Mouse (Mus musculus): ENCODE results near the gene Rab8b. TPM values are rescaled to one million over a fixed set of nuclear protein-coding genes. Genes with fewer than 3 reads are reported as not detected.
"Not testable (repeated sequence)": the region's sequence is repeated elsewhere in the genome, so short reads cannot be mapped to it uniquely, and the experiment has no call there.

The Rab8b gene
- polyA plus RNA-seq, 1 experiment from 2014 or later = 16.9 TPM

DNA sequence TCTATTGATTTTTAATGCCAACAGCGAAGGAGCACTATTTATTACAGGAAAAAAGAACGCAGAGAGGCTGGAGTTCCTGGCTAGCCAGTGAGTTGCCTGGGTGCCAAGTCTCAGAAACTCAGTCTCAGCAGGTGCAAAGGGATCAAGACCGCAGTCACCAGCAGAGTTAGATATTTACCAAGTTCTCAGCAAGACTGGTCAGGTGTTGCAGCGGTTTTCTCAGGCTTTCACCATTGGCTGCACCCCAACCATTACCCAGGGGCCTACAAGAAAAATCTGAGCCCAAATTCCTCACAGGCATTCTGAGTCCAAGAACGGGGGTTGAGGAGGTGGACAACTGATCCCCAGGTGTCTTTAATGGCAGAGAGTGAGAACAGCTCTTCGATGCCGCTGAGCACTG lies 85.6 kb downstream of the Rab8b start:
- H3K4me3 ChIP-seq (replicated peaks) = peak overlapping the region; percentile 63
- 16% methylated on average over 7 of the region's 7 CpGs for WGBS
- peak overlapping the region; percentile 91 for H3K4me2 ChIP-seq
- no peak overlapping the region for H3K27ac ChIP-seq
- peaks cover 14% of the 10 kb centered on the region for H3K27me3 ChIP-seq
- H3K9me3 ChIP-seq = no peaks in the 10 kb centered on the region
- H3K36me3 ChIP-seq = no peaks in the 10 kb centered on the region
- no peak for ATAC-seq (ENCODE audit: insufficient number of reproducible peaks, insufficient read depth, low FRiP score, low TSS enrichment, low read depth)
- peak overlapping the region; percentile 58; the same call in 1 of the 2 replicates for H3K9ac ChIP-seq (replicated peaks)
- H3K4me1 ChIP-seq (replicated peaks) = peaks cover 14% of the 10 kb centered on the region

DNA sequence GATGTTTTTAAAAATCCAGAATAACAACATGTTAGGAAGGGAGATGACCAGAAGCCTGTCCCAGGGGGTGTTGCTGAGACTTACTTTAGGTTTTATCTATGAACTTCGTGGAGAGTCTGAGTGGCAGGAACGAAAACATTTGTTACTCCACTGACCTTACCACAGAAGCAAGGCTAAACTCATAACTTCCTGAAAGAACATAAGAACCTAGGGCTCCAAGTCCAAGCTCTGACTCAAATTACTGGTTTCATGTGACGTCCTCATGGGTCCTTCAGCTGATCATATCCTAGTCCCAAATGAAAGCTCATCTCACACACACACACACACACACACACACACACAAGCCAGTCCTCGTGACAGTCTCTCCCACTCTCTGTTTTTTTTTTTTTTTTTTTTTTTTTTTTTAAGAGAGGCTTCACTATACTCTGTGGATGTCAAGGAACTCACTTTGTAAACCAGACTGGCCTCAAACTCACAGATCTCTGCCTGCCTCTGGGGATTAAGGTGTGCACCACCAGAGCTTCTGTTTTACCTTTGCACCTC lies 87.0 kb downstream of the Rab8b start:
- Histone ChIP-seq H3K4me3 (replicated peaks) (no peak overlapping the region), H3K27ac (no peak overlapping the region), H3K9ac (replicated peaks) (no peak overlapping the region), H3K36me3 (no peaks in the 10 kb centered on the region), H3K4me2 (no peak overlapping the region), H3K9me3 (no peaks in the 10 kb centered on the region), H3K27me3 (peaks cover 14% of the 10 kb centered on the region), H3K4me1 (replicated peaks) (peaks cover 14% of the 10 kb centered on the region)
- WGBS = 58% methylated on average over 4 of the region's 4 CpGs
- no peak for ATAC-seq (ENCODE audit: insufficient number of reproducible peaks, insufficient read depth, low FRiP score, low TSS enrichment, low read depth)

DNA sequence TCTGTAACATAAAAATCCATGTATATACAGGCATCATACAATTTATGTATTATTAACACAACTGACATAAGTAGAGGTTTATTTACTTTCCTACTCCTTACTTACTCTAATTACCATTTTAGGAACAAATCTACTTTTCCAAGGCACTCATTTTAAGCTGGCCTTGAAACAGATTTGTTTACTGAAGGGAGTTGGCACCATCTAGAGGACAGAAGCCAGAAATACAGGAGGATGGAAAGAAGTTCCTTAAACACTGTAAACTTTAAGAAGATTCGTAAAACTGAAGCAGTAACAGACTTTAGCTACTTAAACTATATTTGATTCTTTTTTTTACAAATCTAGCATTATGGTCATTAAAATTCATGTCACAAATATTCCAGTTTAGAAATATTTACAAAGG lies 93.5 kb downstream of the Rab8b start:
- no peak overlapping the region for H3K9ac ChIP-seq (replicated peaks)
- H3K27me3 ChIP-seq = no peaks in the 10 kb centered on the region
- H3K4me3 ChIP-seq (replicated peaks) = no peak overlapping the region
- H3K4me1 ChIP-seq (replicated peaks) = no peaks in the 10 kb centered on the region
- H3K36me3 ChIP-seq = no peaks in the 10 kb centered on the region
- no peak for ATAC-seq (ENCODE audit: insufficient number of reproducible peaks, insufficient read depth, low FRiP score, low TSS enrichment, low read depth)
- 45% methylated on average over 1 of the region's 1 CpGs for WGBS
- no peaks in the 10 kb centered on the region for H3K9me3 ChIP-seq
- no peak overlapping the region for H3K27ac ChIP-seq
- no peak overlapping the region for H3K4me2 ChIP-seq

DNA sequence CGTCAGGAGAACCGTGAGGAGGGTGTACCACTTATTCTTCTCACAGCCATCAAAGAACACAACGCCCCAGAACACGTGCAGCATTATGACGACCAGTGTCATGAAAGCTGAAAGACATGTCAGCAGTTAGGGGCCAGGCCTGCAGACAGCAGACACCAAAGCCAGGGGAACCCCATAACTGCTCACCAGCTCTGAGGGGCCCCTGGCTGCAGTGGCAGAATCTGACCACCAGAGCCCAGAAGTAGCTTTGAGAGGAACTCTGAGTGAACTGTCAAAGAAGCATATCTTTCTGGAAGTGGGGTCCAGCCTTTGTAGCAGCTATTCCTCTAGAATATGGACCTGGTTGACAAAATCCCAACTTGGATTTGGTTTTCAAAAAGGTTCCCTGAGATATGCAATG lies 97.2 kb downstream of the Rab8b start:
- not testable (repeated sequence) for H3K27me3 ChIP-seq; H3K4me1 ChIP-seq (replicated peaks); H3K9me3 ChIP-seq; ATAC-seq (ENCODE audit: insufficient number of reproducible peaks, insufficient read depth, low FRiP score, low TSS enrichment, low read depth); H3K9ac ChIP-seq (replicated peaks); H3K36me3 ChIP-seq; H3K4me2 ChIP-seq; H3K27ac ChIP-seq; H3K4me3 ChIP-seq (replicated peaks)
- WGBS = 71% methylated on average over 2 of the region's 5 CpGs

DNA sequence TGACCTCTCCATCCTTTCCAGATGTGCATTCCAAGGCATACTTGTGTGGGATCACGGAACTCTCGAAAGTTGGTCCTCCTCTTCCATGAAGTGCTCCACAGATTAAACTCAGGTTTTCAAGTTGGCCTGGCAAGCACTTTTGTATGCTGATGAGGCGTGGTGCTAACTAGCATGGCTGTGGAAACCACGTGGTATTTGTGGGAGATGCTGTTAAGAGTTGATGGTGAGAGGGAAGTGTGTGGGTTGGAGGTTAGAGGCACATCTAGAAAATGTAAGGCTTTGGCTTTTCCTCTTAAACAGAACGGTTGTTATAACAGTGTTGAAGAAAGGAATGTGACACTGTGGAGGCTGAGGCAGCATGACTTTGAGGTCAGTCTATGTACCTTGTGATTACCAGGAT lies 98.5 kb downstream of the Rab8b start:
- ATAC-seq (ENCODE audit: insufficient number of reproducible peaks, insufficient read depth, low FRiP score, low TSS enrichment, low read depth) = no peak
- Histone ChIP-seq H3K4me1 (replicated peaks) (no peaks in the 10 kb centered on the region), H3K9ac (replicated peaks) (no peak overlapping the region), H3K36me3 (no peaks in the 10 kb centered on the region), H3K4me2 (no peak overlapping the region), H3K27ac (no peak overlapping the region), H3K27me3 (no peaks in the 10 kb centered on the region), H3K9me3 (no peaks in the 10 kb centered on the region), H3K4me3 (replicated peaks) (no peak overlapping the region)
- WGBS = 63% methylated on average over 5 of the region's 5 CpGs

GRCm38 (mm10) chr9:66813392-66813791 lies 106.1 kb downstream of the Rab8b start:
- Histone ChIP-seq H3K36me3 (no peaks in the 10 kb centered on the region), H3K4me2 (no peak overlapping the region), H3K27me3 (no peaks in the 10 kb centered on the region), H3K9me3 (no peaks in the 10 kb centered on the region), H3K27ac (peak overlapping the region; percentile 45; the same call in 1 of the 2 replicates), H3K9ac (replicated peaks) (no peak overlapping the region), H3K4me1 (replicated peaks) (peaks cover 17% of the 10 kb centered on the region), H3K4me3 (replicated peaks) (no peak overlapping the region)
- no peak for ATAC-seq (ENCODE audit: insufficient number of reproducible peaks, insufficient read depth, low FRiP score, low TSS enrichment, low read depth)
- 8% methylated on average over 2 of the region's 2 CpGs for WGBS

- H3K4me1 ChIP-seq (replicated peaks) = peaks cover 16% of the 10 kb centered on the region
- not testable (repeated sequence) for H3K27ac ChIP-seq; H3K9me3 ChIP-seq; ATAC-seq (ENCODE audit: insufficient number of reproducible peaks, insufficient read depth, low FRiP score, low TSS enrichment, low read depth); H3K36me3 ChIP-seq
- H3K4me3 ChIP-seq (replicated peaks) = peak overlapping the region; percentile 31
- H3K9ac ChIP-seq (replicated peaks) = peak overlapping the region; percentile 54
- peaks cover 16% of the 10 kb centered on the region for H3K27me3 ChIP-seq
- H3K4me2 ChIP-seq = peak overlapping the region; percentile 53
- 2% methylated on average over 32 of the region's 37 CpGs for WGBS
These were observed 113.5 kb downstream of the Rab8b start for GRCm38 (mm10) chr9:66805951-66806350.

- H3K27me3 ChIP-seq = peaks cover 16% of the 10 kb centered on the region
- peaks cover 13% of the 10 kb centered on the region for H3K4me1 ChIP-seq (replicated peaks)
- H3K36me3 ChIP-seq = no peaks in the 10 kb centered on the region
- H3K4me2 ChIP-seq = no peak overlapping the region
- H3K9me3 ChIP-seq = no peaks in the 10 kb centered on the region
- ATAC-seq (ENCODE audit: insufficient number of reproducible peaks, insufficient read depth, low FRiP score, low TSS enrichment, low read depth) = no peak
- H3K9ac ChIP-seq (replicated peaks) = no peak overlapping the region
- 46% methylated on average over 12 of the region's 12 CpGs for WGBS
- H3K4me3 ChIP-seq (replicated peaks) = no peak overlapping the region
- no peak overlapping the region for H3K27ac ChIP-seq
These were observed 117.5 kb downstream of the Rab8b start for GRCm38 (mm10) chr9:66801947-66802346.

DNA sequence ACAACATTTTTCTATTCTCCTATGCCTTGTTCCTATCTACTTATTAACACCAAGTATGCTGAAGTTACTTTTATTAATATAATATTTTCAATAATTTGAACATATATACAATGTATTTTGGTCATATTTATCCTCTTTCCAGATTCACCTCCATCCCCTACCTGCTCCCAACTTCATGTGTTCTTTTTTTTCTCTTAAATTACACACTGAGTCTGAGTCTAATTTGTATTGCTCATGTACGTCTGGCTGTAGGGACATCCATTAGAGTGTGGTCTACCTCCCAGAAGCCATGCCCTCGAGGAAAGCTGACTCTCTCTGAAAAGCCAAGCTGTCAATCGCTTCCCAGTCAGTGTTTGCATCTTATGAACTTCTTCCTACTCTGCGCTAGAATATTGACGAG lies 122.7 kb downstream of the Rab8b start, which contains the start of gene Gm10647:
Gm10647 (plus strand) TSS at position 301 of the 400 bp plus-strand sequence.
- no peaks in the 10 kb centered on the region for H3K27me3 ChIP-seq
- peak within 1 kb of the TSS; percentile 81 for H3K4me2 ChIP-seq
- H3K36me3 ChIP-seq = no peaks in the 10 kb centered on the region
- peak within 1 kb of the TSS; percentile 92 for H3K27ac ChIP-seq
- ATAC-seq (ENCODE audit: insufficient number of reproducible peaks, insufficient read depth, low FRiP score, low TSS enrichment, low read depth) = no peak
- 65% methylated on average over 5 of the region's 5 CpGs for WGBS
- H3K4me3 ChIP-seq (replicated peaks) = peak within 1 kb of the TSS; percentile 65
- no peaks in the 10 kb centered on the region for H3K9me3 ChIP-seq
- peak within 1 kb of the TSS; percentile 78 for H3K9ac ChIP-seq (replicated peaks)
- peaks cover 6% of the 10 kb centered on the region for H3K4me1 ChIP-seq (replicated peaks)

DNA sequence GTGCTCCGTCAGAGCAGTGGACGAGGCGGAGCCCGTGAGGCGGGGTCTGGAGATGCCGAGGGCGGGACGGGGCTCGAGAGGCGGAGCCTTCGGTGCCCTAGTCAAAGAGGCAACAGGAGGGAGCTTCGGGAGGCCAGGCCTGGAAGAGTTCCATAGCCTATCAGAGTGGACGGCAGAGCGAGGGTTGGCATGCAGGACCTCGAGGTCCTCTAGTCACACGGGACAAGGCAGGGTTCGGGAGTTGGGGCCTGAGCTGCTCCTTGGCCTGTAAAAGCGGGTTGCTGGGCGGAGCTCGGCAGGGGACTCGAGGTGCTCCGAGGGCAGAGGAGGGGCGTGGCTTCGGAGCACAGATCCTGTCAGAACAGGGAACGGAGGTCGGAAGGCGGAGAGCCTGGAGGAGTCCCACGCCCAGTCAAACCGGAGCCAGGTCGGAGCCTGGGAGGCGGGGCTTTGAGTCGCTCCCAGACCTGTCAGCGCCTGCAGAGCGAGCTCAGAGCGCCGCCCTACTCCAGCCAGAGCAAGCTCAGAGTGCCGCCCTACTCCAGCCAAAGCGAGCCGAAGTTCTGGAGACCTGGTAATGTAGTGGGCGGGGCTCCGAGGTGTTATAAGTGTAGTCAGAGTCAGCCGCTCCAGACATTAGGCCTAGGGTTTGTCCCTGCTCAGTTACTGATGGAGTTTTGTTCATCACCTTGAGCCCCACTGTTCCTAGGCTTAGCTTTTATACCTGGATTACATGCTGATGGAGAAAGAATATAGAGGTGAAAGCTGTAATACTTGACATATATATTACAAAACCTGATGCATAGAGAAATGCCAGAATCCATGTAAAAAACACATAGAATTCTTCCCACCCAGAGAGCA lies 123.8 kb downstream of the Rab8b start, which contains the start of gene Aph1b:
Aph1b (minus strand) TSS at position 27 of the 861 bp plus-strand sequence.
- H3K27me3 ChIP-seq = no peaks in the 10 kb centered on the region
- H3K4me2 ChIP-seq = peak within 1 kb of the TSS; percentile 81
- peak within 1 kb of the TSS; percentile 78 for H3K9ac ChIP-seq (replicated peaks)
- peak within 1 kb of the TSS; percentile 65 for H3K4me3 ChIP-seq (replicated peaks)
- peaks cover 4% of the 10 kb centered on the region for H3K4me1 ChIP-seq (replicated peaks)
- H3K9me3 ChIP-seq = no peaks in the 10 kb centered on the region
- peak within 1 kb of the TSS; percentile 92 for H3K27ac ChIP-seq
- H3K36me3 ChIP-seq = no peaks in the 10 kb centered on the region; the same call in 1 of the 2 replicates
- under 1% methylated on average over 42 of the region's 42 CpGs for WGBS
- ATAC-seq (ENCODE audit: insufficient number of reproducible peaks, insufficient read depth, low FRiP score, low TSS enrichment, low read depth) = peak; percentile 99

DNA sequence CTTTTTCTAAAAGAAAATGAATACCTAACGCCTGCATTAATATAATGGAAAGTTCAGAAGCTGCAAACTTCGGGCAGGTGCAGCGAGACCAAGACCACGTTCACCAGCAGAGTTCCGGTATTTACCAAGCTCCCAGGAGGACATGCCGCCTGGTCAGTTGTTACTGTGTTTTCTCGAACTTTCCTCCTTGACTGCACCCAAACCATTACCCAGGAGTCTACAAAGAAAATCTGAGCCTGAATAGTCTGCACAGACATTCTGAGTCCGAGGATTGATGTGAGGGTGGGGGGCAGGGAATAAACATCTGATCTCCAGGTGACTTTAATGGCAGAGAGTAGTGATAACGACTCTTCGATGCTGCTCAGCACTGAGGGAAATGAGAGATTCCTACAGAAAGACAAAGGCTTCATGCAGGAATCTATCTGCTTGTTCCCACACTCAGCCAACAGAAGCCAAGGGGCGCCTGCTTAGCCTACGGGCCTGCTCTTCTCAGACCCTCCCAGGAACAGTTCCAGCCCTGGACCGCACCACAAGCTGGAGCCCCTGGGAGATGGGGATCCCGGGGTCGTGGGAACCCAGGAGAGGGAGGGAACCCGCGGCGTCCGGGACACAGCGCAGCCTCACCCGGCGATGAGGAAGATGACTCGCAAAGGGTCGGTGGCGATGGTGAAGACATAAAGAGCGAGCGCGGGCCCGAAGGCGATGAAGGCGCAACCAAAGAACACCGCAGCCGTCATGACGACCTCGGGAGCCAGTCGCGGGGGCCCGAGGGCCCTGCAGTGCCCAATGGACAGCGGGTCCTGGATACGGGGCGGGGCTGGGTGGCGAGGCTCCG lies 124.6 kb downstream of the Rab8b start:
- Histone ChIP-seq H3K27ac (peak overlapping the region; percentile 92), H3K4me3 (replicated peaks) (peak overlapping the region; percentile 65), H3K36me3 (peaks cover 6% of the 10 kb centered on the region), H3K4me2 (peak overlapping the region; percentile 81), H3K4me1 (replicated peaks) (peaks cover 4% of the 10 kb centered on the region), H3K9ac (replicated peaks) (peak overlapping the region; percentile 78), H3K27me3 (no peaks in the 10 kb centered on the region), H3K9me3 (no peaks in the 10 kb centered on the region)
- ATAC-seq (ENCODE audit: insufficient number of reproducible peaks, insufficient read depth, low FRiP score, low TSS enrichment, low read depth) = peak; percentile 33; the same call in 1 of the 2 replicates
- WGBS = 2% methylated on average over 43 of the region's 43 CpGs

Data from limb, embryonic 12.5 days (tissue).